Mouse (Mus musculus) adipocyte (in vitro differentiated cells): ENCODE data around the gene Slc27a1.

Experiments used
- DNase-seq: peaks from one replicate; pipeline ENCODE4 v3.0.0-alpha.2; 2016; ENCODE audit warnings: low spot score

Gene Slc27a1

GRCm38 (mm10) chr8:71586891-71587290 is 18.2 kb downstream of the Slc27a1 start:
- peak; percentile 54 for DNase-seq

- no peak for DNase-seq
Measured at GRCm38 (mm10) chr8:71588762-71589161, 20.1 kb downstream of the Slc27a1 start.

- no peak for DNase-seq
Measured at GRCm38 (mm10) chr8:71591017-71591416, 22.3 kb downstream of the Slc27a1 start.

GRCm38 (mm10) chr8:71591471-71592373 is 23.0 kb downstream of the Slc27a1 start, which contains the start of gene Pgls:
Gene Pgls (plus strand): TSS chr8:71592176.
- DNase-seq: peak; percentile 96

GRCm38 (mm10) chr8:71592374-71593170 is 23.9 kb downstream of the Slc27a1 start:
- peak; percentile 35 for DNase-seq

GRCm38 (mm10) chr8:71593556-71594323 is 25.1 kb downstream of the Slc27a1 start:
- DNase-seq: no peak

GRCm38 (mm10) chr8:71594324-71594722 is 25.6 kb downstream of the Slc27a1 start:
- no peak for DNase-seq

- DNase-seq: peak; percentile 65
Measured at GRCm38 (mm10) chr8:71595862-71596261, 27.2 kb downstream of the Slc27a1 start.

GRCm38 (mm10) chr8:71596384-71596783 is 27.7 kb downstream of the Slc27a1 start:
- DNase-seq: no peak

- DNase-seq: no peak
Measured at GRCm38 (mm10) chr8:71596798-71597197, 28.1 kb downstream of the Slc27a1 start.

GRCm38 (mm10) chr8:71597451-71597850 is 28.8 kb downstream of the Slc27a1 start, which contains the start of gene Fam129c:
Gene Fam129c (plus strand): TSS chr8:71597648.
- DNase-seq: no peak

GRCm38 (mm10) chr8:71598375-71598774 is 29.7 kb downstream of the Slc27a1 start:
- no peak for DNase-seq

GRCm38 (mm10) chr8:71598841-71599240 is 30.2 kb downstream of the Slc27a1 start:
- DNase-seq: no peak

GRCm38 (mm10) chr8:71601939-71602665 is 33.4 kb downstream of the Slc27a1 start:
- no peak for DNase-seq

- DNase-seq: no peak
Measured at GRCm38 (mm10) chr8:71602666-71603334, 34.1 kb downstream of the Slc27a1 start.

GRCm38 (mm10) chr8:71604021-71604420 is 35.3 kb downstream of the Slc27a1 start:
- no peak for DNase-seq

- peak; percentile 98 for DNase-seq
Measured at GRCm38 (mm10) chr8:71610822-71611651, 42.4 kb downstream of the Slc27a1 start, which contains the start of gene Colgalt1. Gene Colgalt1 (plus strand): TSS chr8:71610998.

- DNase-seq: no peak
Measured at GRCm38 (mm10) chr8:71612141-71612540, 43.5 kb downstream of the Slc27a1 start.

GRCm38 (mm10) chr8:71613418-71613817 is 44.7 kb downstream of the Slc27a1 start:
- DNase-seq: no peak

- DNase-seq: no peak
Measured at GRCm38 (mm10) chr8:71619786-71620185, 51.1 kb downstream of the Slc27a1 start.
